Mouse (Mus musculus) stomach, postnatal 0 days (tissue): ENCODE results near the gene Acot7.

Experiments
- CTCF ChIP-seq: IDR thresholded peaks from 2 replicates; pipeline ENCODE4 v1.5.1; 2016; ENCODE audit warnings: antibody characterized with exemption, low read depth, mild to moderate bottlenecking, moderate library complexity
- EP300 ChIP-seq: optimal IDR thresholded peaks from 2 replicates; pipeline ENCODE3; 2016; ENCODE audit warnings: antibody characterized with exemption

GRCm38 (mm10) chr4:152187142-152187541, 9.2 kb downstream of the Acot7 start:
- no peak for TF ChIP-seq CTCF
- no peak for TF ChIP-seq EP300
